Mouse (Mus musculus) adrenal gland (tissue): ENCODE measurements around the gene Zfp712.

Experiments used
- intact Hi-C: fragments of 180-260 bp; cut with DNase I; formaldehyde crosslinking; loops from one replicate; pipeline ENCODE4 v1.15.1; 2025
- long read RNA-seq, 2 experiments: library from polyadenylated mRNA; unstranded; transcript quantifications; one replicate each; pipeline ENCODE4 v2.0.0; 2020; ENCODE audit warnings: borderline replicate concordance in 1 of 2; ENCODE audit not compliant: insufficient replicate concordance in 1 of 2

Gene Zfp712
- long read RNA-seq, experiment 1, result 0 reads
- long read RNA-seq, experiment 2, result 0 reads

GRCm38 (mm10) chr13:67060786-67061358, at the start of gene Zfp712:
Zfp712 (minus strand) TSS chr13:67061170.
- intact Hi-C loops, result loop anchor here (5.0 kb wide), 1 partner anchor 46 kb away; the partner anchor contains the start of gene Gm28557

- intact Hi-C loops, result loop anchor here (5.0 to 10.0 kb wide), 2 partner anchors 47 to 104 kb away; partner anchors contain the start of gene Zfp712
Observed at GRCm38 (mm10) chr13:67108821-67109206, 47.8 kb upstream of the Zfp712 start.

- intact Hi-C loops, result loop anchor here (5.0 to 10.0 kb wide), 2 partner anchors 46 to 104 kb away; partner anchors contain the start of gene Zfp712
Observed at GRCm38 (mm10) chr13:67108194-67108820, 47.3 kb upstream of the Zfp712 start, which contains the start of gene Gm28557. Gm28557 (minus strand) TSS chr13:67108604.

- intact Hi-C loops, result loop anchor here (5.0 to 10.0 kb wide), 2 partner anchors 45 to 103 kb away; partner anchors contain the start of gene Zfp712
Observed at GRCm38 (mm10) chr13:67107681-67108080, 46.7 kb upstream of the Zfp712 start.

- intact Hi-C loops, result no loop called here
Observed at GRCm38 (mm10) chr13:67097876-67098275, 36.9 kb upstream of the Zfp712 start, which contains the start of gene Zfp708. Zfp708 (minus strand) TSS chr13:67097976.

- intact Hi-C loops, result no loop called here
Observed at GRCm38 (mm10) chr13:67090154-67090553, 29.2 kb upstream of the Zfp712 start.

GRCm38 (mm10) chr13:67081946-67082345, 21.0 kb upstream of the Zfp712 start:
- intact Hi-C loops, result no loop called here

GRCm38 (mm10) chr13:67081142-67081713, 20.3 kb upstream of the Zfp712 start:
- intact Hi-C loops, result no loop called here

GRCm38 (mm10) chr13:67077244-67077643, 16.3 kb upstream of the Zfp712 start:
- intact Hi-C loops, result no loop called here

GRCm38 (mm10) chr13:67072786-67073185, 11.8 kb upstream of the Zfp712 start:
- intact Hi-C loops, result no loop called here

- intact Hi-C loops, result no loop called here
Observed at GRCm38 (mm10) chr13:67065386-67065785, 4.4 kb upstream of the Zfp712 start.

- intact Hi-C loops, result loop anchor here (5.0 kb wide), 1 partner anchor 45 kb away; the partner anchor contains the start of gene Gm28557
Observed at GRCm38 (mm10) chr13:67062427-67062826, 1.5 kb upstream of the Zfp712 start.

- intact Hi-C loops, result loop anchor here (5.0 kb wide), 1 partner anchor 47 kb away; the partner anchor contains the start of gene Gm28557
Observed at GRCm38 (mm10) chr13:67060161-67060785, 697 bp downstream of the Zfp712 start.
